Mouse (Mus musculus) erythroblast, embryonic 14.5 days (primary cell): ENCODE measurements around the gene Gcnt7.

Experiments
- GATA1 ChIP-seq: IDR thresholded peaks from 2 replicates; pipeline ENCODE4 v1.6.1; 2012; ENCODE audit warnings: low read length, inconsistent platforms, mixed read lengths
- TAL1 ChIP-seq: IDR thresholded peaks from 3 replicates; pipeline ENCODE4 v1.6.1; 2012; ENCODE audit warnings: low read length, inconsistent platforms, mixed read lengths

- TF ChIP-seq GATA1 (no peak), TAL1 (no peak)
These were observed 25.5 kb upstream of the Gcnt7 start for GRCm38 (mm10) chr2:172483766-172484413.
